Mouse (Mus musculus) forebrain, embryonic 14.5 days (tissue): Measurements from ENCODE around the gene Hmcn2. TPM values are rescaled to one million over a fixed set of nuclear protein-coding genes. Genes with fewer than 3 reads are reported as not detected.

ENCODE experiments used
- ATAC-seq: fragments of 200-750 bp; cut with Nextera tagmentation; 2 replicates; pipeline ENCODE4 v1.8.0; 2017; ENCODE audit warnings: mild to moderate bottlenecking, moderate library complexity
- DNase-seq: peaks from one replicate; pipeline ENCODE4 v3.0.0-alpha.2; 2015; ENCODE audit warnings: low spot score
- H3K27ac ChIP-seq: fragments of 300-500 bp; sonication (generic); 2 replicates; pipeline ENCODE4 v1.5.1; 2014; ENCODE audit warnings: low read depth, mild to moderate bottlenecking, control low read depth, low read length, moderate library complexity
- H3K27me3 ChIP-seq: fragments of 300-500 bp; sonication (generic); replicated peaks from 2 replicates; pipeline ENCODE4 v1.6.1; 2014; ENCODE audit warnings: low read length, control low read depth, mixed read lengths; ENCODE audit not compliant: control insufficient read depth, insufficient read depth
- H3K36me3 ChIP-seq: fragments of 300-500 bp; sonication (generic); 2 replicates; pipeline ENCODE4 v1.6.1; 2014; ENCODE audit warnings: low read length, control low read depth; ENCODE audit not compliant: control insufficient read depth, insufficient read depth
- H3K4me1 ChIP-seq: fragments of 300-500 bp; sonication (generic); 2 replicates; pipeline ENCODE4 v1.6.1; 2014; ENCODE audit warnings: antibody characterized with exemption, low read length, control low read depth; ENCODE audit not compliant: control insufficient read depth, insufficient read depth
- H3K4me2 ChIP-seq: fragments of 300-500 bp; sonication (generic); 2 replicates; pipeline ENCODE4 v1.6.1; 2014; ENCODE audit warnings: mild to moderate bottlenecking, control low read depth, low read length
- H3K4me3 ChIP-seq: fragments of 300-500 bp; sonication (generic); 2 replicates; pipeline ENCODE4 v1.5.1; 2014; ENCODE audit warnings: low read depth, low read length, control low read depth
- H3K9ac ChIP-seq: fragments of 300-500 bp; sonication (generic); 2 replicates; pipeline ENCODE4 v1.6.1; 2014; ENCODE audit warnings: mild to moderate bottlenecking, low read length, control low read depth, moderate library complexity
- H3K9me3 ChIP-seq: fragments of 300-500 bp; sonication (generic); replicated peaks from 2 replicates; pipeline ENCODE4 v1.6.1; 2016; ENCODE audit warnings: low read length, control low read depth, mixed read lengths; ENCODE audit not compliant: control insufficient read depth
- WGBS: fragments of 180-500 bp; shearing (Covaris S2); extraction: QIAGEN DNeasy Blood & Tissue Kit; methylation state at CpG from one replicate; pipeline ENCODE4 v1.1.7; 2014; 5-methylcytosine and 5-hydroxymethylcytosine counted together
- polyA plus RNA-seq: library from polyadenylated mRNA; unstranded; fragments of >200 nt; fragmentation: Nextera tagmentation; extraction: Ambion mirVana; gene quantifications from 2 replicates; pipeline ENCODE4 v1.2.1, GENCODE M21; 2014

The Hmcn2 gene
- polyA plus RNA-seq, 1 experiment from 2014 or later = 0.17 TPM

DNA sequence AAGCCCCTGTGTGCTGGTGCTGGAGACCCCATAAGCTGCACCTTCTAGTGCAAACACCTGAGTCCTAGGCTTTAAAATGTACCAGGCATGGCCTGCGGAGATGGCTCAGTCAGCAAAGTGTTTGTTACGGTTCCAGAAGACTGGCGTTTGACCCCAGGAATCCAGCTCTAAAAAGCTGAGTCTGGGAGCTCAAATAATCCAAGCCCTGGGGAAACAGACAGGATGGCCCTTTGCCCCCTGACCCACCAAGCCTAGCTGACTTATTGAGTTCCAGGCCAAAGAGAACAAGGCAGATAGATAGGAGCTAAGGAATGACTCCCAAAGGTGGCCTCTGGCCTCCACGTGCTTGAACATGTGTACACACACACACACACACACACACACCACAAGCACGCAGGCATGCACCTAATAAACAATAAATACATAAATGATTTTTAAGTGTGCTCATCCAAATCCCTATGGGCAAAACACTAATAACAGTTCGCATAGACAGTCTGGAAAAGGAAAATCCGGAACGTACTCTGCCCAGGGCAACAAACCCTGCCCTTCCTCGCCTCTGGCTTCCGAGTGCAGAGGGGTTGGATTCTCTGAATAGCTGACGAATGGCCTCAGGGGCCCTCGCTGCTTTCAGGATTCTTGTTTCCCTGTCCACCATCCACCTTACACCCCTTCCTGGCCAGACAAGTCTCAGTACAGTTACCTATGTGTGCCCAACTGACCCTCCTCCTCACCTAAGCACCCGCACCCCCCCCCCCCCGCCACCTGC is 123.4 kb downstream of the Hmcn2 start:
- H3K36me3 ChIP-seq = no peaks in the 10 kb centered on the region
- no peak overlapping the region for H3K27ac ChIP-seq
- H3K4me3 ChIP-seq = no peak overlapping the region
- no peaks in the 10 kb centered on the region for H3K27me3 ChIP-seq
- H3K4me2 ChIP-seq = no peak overlapping the region
- DNase-seq = no peak
- 76% methylated on average over 14 of the region's 14 CpGs for WGBS
- ATAC-seq = no peak
- H3K9ac ChIP-seq = no peak overlapping the region
- no peaks in the 10 kb centered on the region for H3K4me1 ChIP-seq
- no peaks in the 10 kb centered on the region for H3K9me3 ChIP-seq

DNA sequence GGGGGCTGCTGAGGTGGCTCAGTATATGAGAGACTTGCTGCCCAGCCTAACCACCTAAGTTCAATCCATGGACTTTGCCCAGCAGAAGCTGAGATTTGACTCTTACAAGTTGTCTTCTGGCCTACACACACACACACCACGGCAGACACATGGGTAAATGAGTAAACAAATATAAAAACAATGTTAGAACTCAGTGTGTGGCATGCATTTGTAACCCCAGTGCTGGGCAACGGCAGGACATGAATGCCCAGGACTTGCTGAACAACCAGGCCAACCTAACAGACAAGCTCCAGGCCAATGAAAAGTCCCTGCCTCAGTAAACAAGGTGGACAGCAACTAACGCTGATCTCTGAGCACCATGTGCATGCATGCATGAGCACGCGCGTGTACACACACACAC is 125.4 kb downstream of the Hmcn2 start:
- Histone ChIP-seq H3K27ac (no peak overlapping the region), H3K9ac (no peak overlapping the region), H3K4me1 (no peaks in the 10 kb centered on the region), H3K27me3 (no peaks in the 10 kb centered on the region), H3K36me3 (no peaks in the 10 kb centered on the region), H3K9me3 (no peaks in the 10 kb centered on the region), H3K4me2 (no peak overlapping the region), H3K4me3 (no peak overlapping the region)
- WGBS = 89% methylated on average over 6 of the region's 6 CpGs
- ATAC-seq (no peak), DNase-seq (no peak)

DNA sequence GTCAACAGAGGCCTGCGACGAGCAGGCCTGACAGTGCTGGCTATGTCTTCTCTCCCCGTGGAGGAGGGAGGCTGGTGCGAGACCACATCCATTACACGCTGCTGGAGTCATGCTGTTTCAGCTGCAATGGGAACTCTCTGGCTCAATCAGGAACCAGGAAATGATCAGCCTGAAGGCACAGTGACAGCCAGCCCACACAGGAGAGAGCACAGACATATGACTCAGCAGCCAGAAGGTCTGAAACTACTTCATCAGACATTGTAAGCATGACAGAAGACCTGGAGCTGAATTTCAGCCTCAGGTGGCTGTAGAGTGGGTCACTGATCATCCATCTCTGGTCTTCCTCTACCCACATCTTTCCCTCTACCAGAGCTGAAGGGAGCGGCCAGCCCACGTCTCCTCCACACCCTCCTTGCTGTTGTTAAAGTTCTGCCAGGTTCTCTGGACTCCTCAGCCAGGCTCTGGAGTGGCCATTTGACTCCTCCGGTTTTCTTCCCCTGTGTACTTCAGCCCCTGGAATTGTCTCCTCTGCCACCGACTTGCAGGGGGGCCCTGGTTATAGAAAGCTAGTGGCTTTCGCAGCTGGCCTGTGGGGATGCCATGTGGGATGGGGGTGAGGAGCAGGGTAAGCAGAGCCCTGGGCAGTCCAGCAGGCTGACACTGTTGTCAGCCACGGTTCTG is 128.4 kb downstream of the Hmcn2 start:
- Histone ChIP-seq H3K27ac (no peak overlapping the region), H3K36me3 (no peaks in the 10 kb centered on the region), H3K4me3 (no peak overlapping the region), H3K9me3 (no peaks in the 10 kb centered on the region), H3K4me1 (no peaks in the 10 kb centered on the region), H3K4me2 (no peak overlapping the region), H3K27me3 (no peaks in the 10 kb centered on the region), H3K9ac (no peak overlapping the region)
- no peak for DNase-seq
- no peak for ATAC-seq
- 67% methylated on average over 11 of the region's 11 CpGs for WGBS

DNA sequence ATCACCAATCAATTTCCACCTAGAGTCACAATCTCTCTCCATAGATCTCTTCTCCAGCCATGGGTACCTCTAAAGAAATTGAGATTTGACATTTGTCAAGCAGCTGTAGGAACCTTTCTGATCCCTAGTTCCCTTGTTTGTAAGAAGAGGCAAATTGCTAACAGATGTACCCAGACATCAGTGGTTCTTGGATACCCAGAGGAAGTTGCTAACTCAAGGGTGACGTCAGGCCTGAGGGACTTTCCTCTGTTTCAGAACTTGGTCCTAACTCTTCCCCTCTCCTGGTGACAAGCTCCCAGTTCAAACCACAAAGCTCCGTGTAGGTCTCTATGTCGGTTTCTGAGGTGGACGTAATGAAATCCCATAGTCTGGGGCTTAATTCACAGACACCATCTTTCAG is 131.8 kb downstream of the Hmcn2 start:
- WGBS = 70% methylated on average over 4 of the region's 4 CpGs
- no peak for ATAC-seq

DNA sequence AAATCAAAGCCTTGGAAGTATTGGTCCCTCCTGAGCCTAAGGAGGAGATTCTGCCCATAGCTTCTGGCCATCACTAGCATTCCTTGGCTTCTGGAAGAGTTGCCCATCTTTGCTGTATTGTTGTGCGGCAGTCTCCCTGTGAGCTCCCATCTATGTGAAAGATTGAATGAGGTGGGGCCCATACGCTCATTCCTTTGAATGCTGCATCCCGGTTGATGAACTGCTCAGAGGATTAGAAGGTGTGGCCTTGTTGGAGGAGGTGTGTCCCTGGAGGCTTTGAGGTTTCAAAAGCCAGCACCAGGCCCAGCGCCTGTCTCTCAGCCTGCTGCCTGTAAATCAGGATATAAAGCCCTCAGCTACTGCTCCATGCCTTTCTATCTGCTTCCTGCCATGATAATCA is 132.2 kb downstream of the Hmcn2 start:
- no peaks in the 10 kb centered on the region for H3K9me3 ChIP-seq
- peaks cover 18% of the 10 kb centered on the region for H3K4me1 ChIP-seq
- no peak overlapping the region for H3K9ac ChIP-seq
- H3K4me3 ChIP-seq = no peak overlapping the region
- no peaks in the 10 kb centered on the region for H3K36me3 ChIP-seq
- DNase-seq = no peak
- no peaks in the 10 kb centered on the region for H3K27me3 ChIP-seq
- no peak overlapping the region for H3K4me2 ChIP-seq
- 18% methylated on average over 4 of the region's 4 CpGs for WGBS
- H3K27ac ChIP-seq = no peak overlapping the region
- ATAC-seq = no peak

More for the DNA sequence above, 131.8 kb downstream of the Hmcn2 start:
- Histone ChIP-seq H3K27me3 (no peaks in the 10 kb centered on the region), H3K4me3 (no peak overlapping the region), H3K27ac (no peak overlapping the region), H3K4me1 (peaks cover 18% of the 10 kb centered on the region), H3K36me3 (no peaks in the 10 kb centered on the region), H3K9me3 (no peaks in the 10 kb centered on the region), H3K4me2 (no peak overlapping the region), H3K9ac (no peak overlapping the region)
- no peak for DNase-seq

DNA sequence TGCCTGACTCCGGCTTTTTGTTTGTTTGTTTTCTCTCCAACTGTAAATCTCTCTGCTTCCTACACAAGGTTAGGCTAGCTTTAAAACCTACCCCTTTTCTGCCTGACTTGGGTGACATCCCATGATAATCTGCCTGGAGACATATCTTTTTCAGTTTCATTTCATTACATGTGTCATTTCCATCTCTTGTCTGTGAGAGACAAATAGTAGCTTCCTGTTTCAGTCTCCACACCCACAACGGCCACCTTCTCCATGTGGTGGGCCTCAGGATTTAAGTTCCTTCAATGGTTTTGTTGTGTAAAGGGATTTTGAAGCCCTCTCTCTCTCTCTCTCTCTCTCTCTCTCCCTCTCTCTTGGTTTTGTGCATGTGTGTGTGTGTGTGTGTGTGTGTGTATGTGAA is 133.3 kb downstream of the Hmcn2 start:
- no peak for DNase-seq
- no peaks in the 10 kb centered on the region for H3K36me3 ChIP-seq
- no peak overlapping the region for H3K4me3 ChIP-seq
- H3K4me1 ChIP-seq = peaks cover 18% of the 10 kb centered on the region
- ATAC-seq = no peak
- H3K27me3 ChIP-seq = no peaks in the 10 kb centered on the region
- H3K9me3 ChIP-seq = no peaks in the 10 kb centered on the region
- no peak overlapping the region for H3K9ac ChIP-seq
- no peak overlapping the region for H3K4me2 ChIP-seq
- WGBS = 84% methylated on average over 2 of the region's 2 CpGs
- H3K27ac ChIP-seq = no peak overlapping the region

DNA sequence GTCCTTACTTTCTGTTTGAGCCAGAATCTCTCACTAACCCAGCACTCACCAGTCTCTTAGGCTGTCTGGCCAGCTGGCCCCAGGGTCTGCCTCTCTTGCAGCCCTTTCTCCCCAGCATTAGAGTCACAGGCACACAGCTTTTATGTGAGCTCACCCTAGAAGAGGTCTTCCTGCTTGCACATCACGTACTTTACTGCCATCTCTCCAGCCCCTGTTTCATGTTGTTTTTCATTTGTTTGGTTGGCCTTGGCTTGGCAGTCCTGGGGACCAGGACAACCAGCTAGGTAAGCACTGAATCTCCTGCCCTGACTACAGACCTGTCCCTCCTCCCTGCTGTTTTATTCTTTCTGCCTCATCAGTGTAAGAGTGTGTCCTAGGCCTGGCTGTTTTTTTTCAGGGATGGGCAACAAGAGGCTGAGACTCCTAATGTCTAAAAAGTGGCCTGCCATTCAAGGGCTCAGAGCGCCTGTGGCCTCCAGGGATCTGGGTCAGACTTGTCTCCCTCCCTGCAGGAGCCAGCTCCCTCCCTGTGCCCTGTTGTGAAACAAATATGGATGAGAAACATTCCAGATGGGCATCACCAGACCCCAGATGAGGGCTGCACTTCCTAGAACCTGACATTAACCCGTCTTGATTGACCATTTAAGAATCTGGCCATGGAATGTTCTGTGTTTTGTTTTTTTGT is 134.7 kb downstream of the Hmcn2 start:
- peaks cover 18% of the 10 kb centered on the region for H3K4me1 ChIP-seq
- H3K36me3 ChIP-seq = no peaks in the 10 kb centered on the region
- ATAC-seq (peak; percentile 57), DNase-seq (peak; percentile 27)
- peak overlapping the region; percentile 16; the same call in 1 of the 2 replicates for H3K27ac ChIP-seq
- WGBS = 30% methylated on average over 3 of the region's 3 CpGs
- H3K27me3 ChIP-seq = no peaks in the 10 kb centered on the region
- H3K9ac ChIP-seq = no peak overlapping the region
- H3K4me2 ChIP-seq = no peak overlapping the region
- no peaks in the 10 kb centered on the region for H3K9me3 ChIP-seq
- H3K4me3 ChIP-seq = no peak overlapping the region

DNA sequence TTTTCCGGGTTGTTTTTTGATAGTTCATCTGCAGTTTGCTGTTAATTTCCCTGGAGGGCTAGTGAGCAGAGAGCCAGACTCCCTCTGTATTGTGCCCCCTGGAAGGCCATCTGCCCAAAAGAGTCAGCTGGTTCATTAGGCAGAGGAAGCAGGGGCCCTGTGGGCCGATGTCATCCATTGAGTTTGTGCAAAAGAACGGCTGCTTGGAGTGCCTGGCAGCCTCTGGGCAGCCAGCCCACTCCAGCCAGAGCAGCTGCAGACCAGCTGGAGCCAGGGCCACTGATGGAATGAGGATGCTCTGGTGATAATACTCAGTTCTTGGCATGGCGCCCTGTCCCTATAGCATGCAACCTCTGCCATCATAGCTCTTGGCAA is 135.2 kb downstream of the Hmcn2 start:
- H3K27me3 ChIP-seq = no peaks in the 10 kb centered on the region
- WGBS = 28% methylated on average over 4 of the region's 4 CpGs
- H3K36me3 ChIP-seq = no peaks in the 10 kb centered on the region
- no peak overlapping the region for H3K4me2 ChIP-seq
- ATAC-seq (peak; percentile 85), DNase-seq (peak; percentile 86)
- H3K4me3 ChIP-seq = no peak overlapping the region
- H3K9me3 ChIP-seq = no peaks in the 10 kb centered on the region
- no peak overlapping the region for H3K9ac ChIP-seq
- peaks cover 18% of the 10 kb centered on the region for H3K4me1 ChIP-seq
- no peak overlapping the region for H3K27ac ChIP-seq

DNA sequence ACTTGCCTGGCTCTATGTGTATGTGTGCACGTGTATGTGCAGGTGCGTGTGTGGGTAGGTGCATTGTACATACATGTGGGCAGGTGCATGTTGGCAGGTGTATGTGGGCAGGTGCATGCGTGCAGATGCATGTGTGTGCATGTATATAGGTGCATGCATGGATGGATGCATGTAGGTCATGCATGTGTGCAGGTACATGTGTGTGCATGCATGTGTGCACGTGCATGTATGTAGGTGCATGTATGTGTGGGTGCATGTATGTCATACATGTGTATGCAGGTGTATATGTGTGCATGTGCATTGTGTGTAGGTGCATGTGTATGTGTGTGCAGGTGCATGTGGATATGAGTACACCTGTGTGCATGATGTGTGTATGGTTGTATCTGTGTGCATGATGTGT is 135.7 kb downstream of the Hmcn2 start:
- Histone ChIP-seq H3K4me1 (peaks cover 18% of the 10 kb centered on the region), H3K27ac (no peak overlapping the region), H3K4me3 (no peak overlapping the region), H3K9me3 (no peaks in the 10 kb centered on the region), H3K27me3 (no peaks in the 10 kb centered on the region), H3K9ac (no peak overlapping the region), H3K4me2 (no peak overlapping the region), H3K36me3 (no peaks in the 10 kb centered on the region)
- 96% methylated on average over 4 of the region's 4 CpGs for WGBS
- no peak for DNase-seq
- ATAC-seq = peak; percentile 19; the same call in 1 of the 2 replicates
